Comparison of ENCODE assay signal across 26 mouse cellular contexts in genomic region chrX:142470083-142470482, GRCm38 (mm10).
DNase-seq lines count a peak whose midpoint lies in the region; ATAC-seq lines count a peak whose summit lies in the region.
"Had no signal": no experiment of that assay in that cellular context is flagged by ENCODE, and none has a peak within 500 bp of the region (broad histone marks: within the 10 kb centered on the region; RNA-seq: fewer than 3 reads in every experiment).

No protein-coding gene starts in this region.

- ATAC-seq in forebrain, embryonic 16.5 days: no peak
- ATAC-seq in lung, embryonic 16.5 days (ENCODE audit: low read depth): no peak
- ATAC-seq in CD4-positive, CD25-positive, alpha-beta regulatory T cell, adult 4 months: peak; percentile 43
- ATAC-seq in megakaryocyte progenitor cell, adult 5-6 weeks (replicated peaks; ENCODE audit: poor library complexity): peak; percentile 92
- ATAC-seq: Patski had no signal

- H3K9ac ChIP-seq in forebrain, embryonic 16.5 days (replicated peaks; ENCODE audit: low read depth, low read length): no peak overlapping the region
- H3K9ac ChIP-seq in lung, embryonic 16.5 days (ENCODE audit: low read length): no peak overlapping the region
- H3K9ac ChIP-seq: embryonic facial prominence, embryonic 12.5 days; forebrain, embryonic 12.5 days; heart, embryonic 12.5 days; liver, embryonic 13.5 days; midbrain, embryonic 12.5 days had no signal

- H3K9me3 ChIP-seq in forebrain, embryonic 10.5 days: no peaks in the 10 kb centered on the region
- H3K9me3 ChIP-seq in forebrain, embryonic 16.5 days (ENCODE audit: control insufficient read depth, low read length): no peaks in the 10 kb centered on the region
- H3K9me3 ChIP-seq in lung, embryonic 16.5 days (ENCODE audit: control insufficient read depth, low read length): no peaks in the 10 kb centered on the region
- H3K9me3 ChIP-seq: embryonic facial prominence, embryonic 12.5 days; forebrain, embryonic 12.5 days; G1E; heart, embryonic 12.5 days; liver, embryonic 13.5 days; midbrain, embryonic 12.5 days had no signal

- no peak for DNase-seq in forebrain, embryonic 10.5 days (ENCODE audit: extremely low spot score, low spot score)
- DNase-seq in lung, postnatal 4 days: no peak
- no peak for DNase-seq in frontal cortex, postnatal 14 days (ENCODE audit: low spot score in 2 of 2)
- no peak for DNase-seq in gastrocnemius, adult 8-10 months (ENCODE audit: low spot score in 2 of 2)
- DNase-seq: adrenal gland, adult 8-10 months; cerebellum, adult 11-12 months; cerebellum, postnatal 14 days; gastrocnemius, postnatal 10 days; heart, adult 11 months; heart, postnatal 10 days; kidney, postnatal 4 days; liver, embryonic 13.5 days; lung, adult 2 months; right cerebral cortex, postnatal 14 days; thymus, postnatal 4 days had no signal

- peaks cover 24% of the 10 kb centered on the region for H3K4me1 ChIP-seq in forebrain, embryonic 10.5 days
- no peaks in the 10 kb centered on the region for H3K4me1 ChIP-seq in forebrain, embryonic 16.5 days (replicated peaks; ENCODE audit: control insufficient read depth, insufficient read depth, low read length)
- no peaks in the 10 kb centered on the region for H3K4me1 ChIP-seq in lung, embryonic 16.5 days (replicated peaks; ENCODE audit: control insufficient read depth, insufficient read depth, low read length)
- H3K4me1 ChIP-seq: embryonic facial prominence, embryonic 12.5 days; forebrain, embryonic 12.5 days; heart, embryonic 12.5 days had no signal

- no peak overlapping the region for H3K4me2 ChIP-seq in forebrain, embryonic 16.5 days (ENCODE audit: low read length)
- no peak overlapping the region for H3K4me2 ChIP-seq in lung, embryonic 16.5 days (ENCODE audit: low read depth, low read length)
- H3K4me2 ChIP-seq: embryonic facial prominence, embryonic 12.5 days; forebrain, embryonic 12.5 days; heart, embryonic 12.5 days; liver, embryonic 13.5 days; midbrain, embryonic 12.5 days had no signal

- peaks cover 82% of the 10 kb centered on the region for H3K27me3 ChIP-seq in forebrain, embryonic 10.5 days (ENCODE audit: poor library complexity, severe bottlenecking)
- no peaks in the 10 kb centered on the region for H3K27me3 ChIP-seq in forebrain, embryonic 16.5 days (replicated peaks; ENCODE audit: control insufficient read depth, insufficient read depth, low read length)
- H3K27me3 ChIP-seq in lung, embryonic 16.5 days (ENCODE audit: control insufficient read depth, insufficient read depth, low read depth, low read length): peaks cover 2% of the 10 kb centered on the region; the same call in 1 of the 2 replicates
- H3K27me3 ChIP-seq: heart, embryonic 12.5 days; liver, embryonic 13.5 days had no signal

- H3K27ac ChIP-seq in forebrain, embryonic 10.5 days: peak overlapping the region; percentile 79; the same call in 1 of the 2 replicates
- H3K27ac ChIP-seq in forebrain, embryonic 16.5 days (ENCODE audit: low read length): no peak overlapping the region
- peak overlapping the region; percentile 74; the same call in 1 of the 2 replicates for H3K27ac ChIP-seq in lung, embryonic 16.5 days (ENCODE audit: low read length)
- H3K27ac ChIP-seq: embryonic facial prominence, embryonic 12.5 days; forebrain, embryonic 12.5 days; liver, embryonic 13.5 days; macrophage; midbrain, embryonic 12.5 days had no signal

- H3K36me3 ChIP-seq in forebrain, embryonic 10.5 days (replicated peaks): no peaks in the 10 kb centered on the region
- H3K36me3 ChIP-seq in forebrain, embryonic 16.5 days (ENCODE audit: control insufficient read depth, insufficient read depth): no peaks in the 10 kb centered on the region
- no peaks in the 10 kb centered on the region for H3K36me3 ChIP-seq in lung, embryonic 16.5 days (ENCODE audit: control insufficient read depth, insufficient read depth, low read length)
- H3K36me3 ChIP-seq: embryonic facial prominence, embryonic 12.5 days; forebrain, embryonic 12.5 days; G1E; heart, embryonic 12.5 days; liver, embryonic 13.5 days; midbrain, embryonic 12.5 days had no signal

- 90% methylated on average over 1 of the region's 1 CpGs for WGBS in forebrain, embryonic 10.5 days
- 85% methylated on average over 1 of the region's 1 CpGs for WGBS in forebrain, embryonic 16.5 days
- WGBS in lung, embryonic 16.5 days: 67% methylated on average over 1 of the region's 1 CpGs

- no peak overlapping the region for H3K4me3 ChIP-seq in forebrain, embryonic 10.5 days
- H3K4me3 ChIP-seq in forebrain, embryonic 16.5 days (replicated peaks; ENCODE audit: low read length): no peak overlapping the region
- H3K4me3 ChIP-seq in lung, embryonic 16.5 days (ENCODE audit: low read length): no peak overlapping the region
- H3K4me3 ChIP-seq: embryonic facial prominence, embryonic 12.5 days; forebrain, embryonic 12.5 days; heart, embryonic 12.5 days; liver, embryonic 13.5 days; midbrain, embryonic 12.5 days had no signal

Comparison
In these comparisons a context has a peak if more than half of its experiments do, and no peak if none do; other contexts are left out.
1. ATAC-seq: peak in CD4-positive, CD25-positive, alpha-beta regulatory T cell, adult 4 months (single experiment) and megakaryocyte progenitor cell, adult 5-6 weeks (single experiment); none in forebrain, embryonic 16.5 days (single experiment) and lung, embryonic 16.5 days (single experiment).